Mouse (Mus musculus): Measurements from ENCODE around the gene Adam17. TPM values are rescaled to one million over a fixed set of nuclear protein-coding genes. Genes with fewer than 3 reads are reported as not detected.

Adam17 gene
- total and polyA plus RNA-seq, 2 experiments from 2014 or later = 16.5 to 19.0 TPM

DNA sequence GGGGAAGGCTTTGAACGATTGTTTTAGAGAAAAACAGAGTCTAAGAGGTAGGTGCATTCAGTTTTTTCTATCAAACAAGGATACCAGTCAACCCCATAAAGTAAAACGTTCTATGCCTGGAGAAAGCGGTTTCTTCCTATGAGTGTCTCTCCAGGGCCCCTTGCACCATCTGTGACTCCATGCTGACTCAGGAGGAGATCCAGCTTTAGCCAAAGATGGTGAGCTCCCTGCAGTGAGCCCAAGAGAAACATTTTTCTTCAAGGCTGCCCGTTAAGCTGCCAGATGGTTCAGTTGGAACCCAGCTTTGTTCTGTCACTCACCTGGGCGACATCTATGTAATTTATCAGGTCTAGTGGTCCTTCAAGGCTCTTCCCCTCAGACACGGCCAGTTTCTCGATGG lies 99.0 kb downstream of the Adam17 start:
- H3K9me3 ChIP-seq (replicated peaks; ENCODE audit: control insufficient read depth, low read length) = no peaks in the 10 kb centered on the region
- 74% methylated on average over 7 of the region's 7 CpGs for WGBS
- H3K27ac ChIP-seq (ENCODE audit: low read depth) = no peak overlapping the region
- peaks cover 47% of the 10 kb centered on the region for H3K36me3 ChIP-seq (replicated peaks; ENCODE audit: control insufficient read depth, insufficient read depth, low read length)
- no peak overlapping the region for H3K4me3 ChIP-seq (ENCODE audit: low read depth, low read length)
- ATAC-seq (ENCODE audit: insufficient read depth, low read depth) (no peak), DNase-seq (ENCODE audit: low spot score) (no peak)
- no peak overlapping the region for H3K4me2 ChIP-seq (ENCODE audit: low read depth, low read length)
- H3K9ac ChIP-seq (replicated peaks; ENCODE audit: low read depth, low read length) = no peak overlapping the region
- no peak for TF ChIP-seq EP300 (IDR thresholded peaks at IDR 0.05; ENCODE audit: low read depth)
- no peak for TF ChIP-seq CTCF (IDR thresholded peaks at IDR 0.05; ENCODE audit: low read depth)
- no peaks in the 10 kb centered on the region for H3K27me3 ChIP-seq (ENCODE audit: control insufficient read depth, insufficient read depth, low read length)
- no peaks in the 10 kb centered on the region for H3K4me1 ChIP-seq (ENCODE audit: control insufficient read depth, insufficient read depth)

Other genes with a start within 250 kb of the Adam17 start
- 26.7 and 28.6 TPM in 2 replicates for gene Cpsf3, start 88.2 kb downstream of the Adam17 start, total RNA-seq (2014; rRNA removed; ENCODE audit: low replicate concordance)
- gene Cpsf3, start 88.2 kb downstream of the Adam17 start, polyA plus RNA-seq (2015; fragmentation: Nextera tagmentation; extraction: Ambion mirVana) = 51.8 and 52.5 TPM in 2 replicates
- gene Itgb1bp1, start 87.3 kb downstream of the Adam17 start, total RNA-seq (2014; rRNA removed; ENCODE audit: low replicate concordance) = 29.8 and 37.5 TPM in 2 replicates
- gene Itgb1bp1, start 87.3 kb downstream of the Adam17 start, polyA plus RNA-seq (2015; fragmentation: Nextera tagmentation; extraction: Ambion mirVana) = 42.1 and 43.4 TPM in 2 replicates
- gene Iah1, start 57.2 kb downstream of the Adam17 start, total RNA-seq (2014; rRNA removed; ENCODE audit: low replicate concordance) = 41.3 and 59.2 TPM in 2 replicates
- gene Iah1, start 57.2 kb downstream of the Adam17 start, polyA plus RNA-seq (2015; fragmentation: Nextera tagmentation; extraction: Ambion mirVana) = 44.8 and 49.0 TPM in 2 replicates
- 158 and 165 TPM in 2 replicates for gene Ywhaq, start 44.0 kb upstream of the Adam17 start, total RNA-seq (2014; rRNA removed; ENCODE audit: low replicate concordance)
- 224 and 234 TPM in 2 replicates for gene Ywhaq, start 44.0 kb upstream of the Adam17 start, polyA plus RNA-seq (2015; fragmentation: Nextera tagmentation; extraction: Ambion mirVana)